ENCODE assay signal across 23 mouse cellular contexts in the genomic region with DNA sequence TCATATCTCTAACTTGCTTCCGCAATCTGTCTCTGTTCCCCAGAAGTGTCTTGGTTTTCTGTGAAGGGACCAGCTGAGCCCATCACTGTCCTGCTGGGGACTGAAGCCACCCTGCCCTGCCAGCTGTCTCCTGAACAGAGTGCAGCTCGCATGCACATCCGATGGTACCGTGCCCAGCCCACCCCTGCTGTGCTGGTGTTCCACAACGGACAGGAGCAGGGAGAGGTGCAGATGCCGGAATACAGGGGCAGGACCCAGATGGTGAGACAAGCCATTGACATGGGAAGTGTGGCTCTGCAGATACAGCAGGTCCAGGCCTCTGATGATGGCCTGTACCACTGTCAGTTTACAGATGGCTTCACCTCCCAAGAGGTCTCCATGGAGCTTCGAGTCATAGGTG. TPM values are rescaled to one million over a fixed set of nuclear protein-coding genes. Genes with fewer than 3 reads are reported as not detected.
"Had no signal": no experiment of that assay in that cellular context is flagged by ENCODE, and none has a peak within 500 bp of the region (broad histone marks: within the 10 kb centered on the region; RNA-seq: fewer than 3 reads in every experiment).

No protein-coding gene starts in this region.

- H3K27me3 ChIP-seq: midbrain, embryonic 12.5 days; neural tube, embryonic 13.5 days; neural tube, embryonic 15.5 days had no signal

- H3K27ac ChIP-seq: liver, embryonic 14.5 days; midbrain, embryonic 10.5 days; midbrain, embryonic 12.5 days; neural tube, embryonic 13.5 days; neural tube, embryonic 15.5 days had no signal

- H3K36me3 ChIP-seq: midbrain, embryonic 10.5 days; midbrain, embryonic 12.5 days; neural tube, embryonic 13.5 days; neural tube, embryonic 15.5 days had no signal

- H3K9me3 ChIP-seq: midbrain, embryonic 10.5 days; midbrain, embryonic 12.5 days; neural tube, embryonic 13.5 days; neural tube, embryonic 15.5 days had no signal

- ATAC-seq: midbrain, embryonic 16.5 days had no signal

- DNase-seq: lung, adult 18-20 months; lung, embryonic 14.5 days; lung, postnatal 10 days; lung, postnatal 4 days; midbrain, embryonic 14.5 days; right cerebral cortex, postnatal 14 days; spleen, adult 18-20 months; thymus, adult 18-20 months; thymus, postnatal 14 days; thymus, postnatal 36 days had no signal

- H3K4me3 ChIP-seq: midbrain, embryonic 10.5 days; midbrain, embryonic 12.5 days; myocyte; neural tube, embryonic 13.5 days; neural tube, embryonic 15.5 days had no signal

- H3K4me1 ChIP-seq: midbrain, embryonic 10.5 days; midbrain, embryonic 12.5 days; neural tube, embryonic 13.5 days; neural tube, embryonic 15.5 days had no signal

- H3K9ac ChIP-seq: liver, embryonic 14.5 days; lung, embryonic 14.5 days; midbrain, embryonic 12.5 days; neural tube, embryonic 13.5 days; neural tube, embryonic 15.5 days had no signal

- H3K4me2 ChIP-seq: lung, embryonic 14.5 days; midbrain, embryonic 12.5 days; neural tube, embryonic 13.5 days; neural tube, embryonic 15.5 days had no signal

RNA-seq across cellular contexts. Expression of a gene that starts 2.5 kb away (rescaled TPM):
- total RNA-seq: megakaryocyte-erythroid progenitor cell, adult 5-6 weeks had no signal
- polyA plus RNA-seq: liver, embryonic 14.5 days; lung, embryonic 14.5 days; lung, embryonic 16.5 days; midbrain, embryonic 10.5 days; midbrain, embryonic 12.5 days; midbrain, embryonic 14.5 days; midbrain, embryonic 16.5 days; myocyte; neural tube, embryonic 11.5 days; neural tube, embryonic 13.5 days; neural tube, embryonic 15.5 days; stomach, embryonic 14.5 days had no signal

RNA-seq across cellular contexts. Expression of a gene that starts 19.2 kb away (rescaled TPM):
- polyA plus RNA-seq: myocyte had no signal

RNA-seq across cellular contexts. Expression of a gene that starts 24.8 kb away (rescaled TPM):
- total RNA-seq: megakaryocyte-erythroid progenitor cell, adult 5-6 weeks had no signal
- polyA plus RNA-seq: midbrain, embryonic 14.5 days; myocyte; neural tube, embryonic 11.5 days; neural tube, embryonic 13.5 days; neural tube, embryonic 15.5 days had no signal

RNA-seq across cellular contexts. Expression of a gene that starts 54.0 kb away (rescaled TPM):
- polyA plus RNA-seq: liver, embryonic 14.5 days; liver, embryonic 16.5 days; lung, embryonic 14.5 days; midbrain, embryonic 10.5 days; midbrain, embryonic 12.5 days; midbrain, embryonic 14.5 days; myocyte; neural tube, embryonic 11.5 days; stomach, embryonic 14.5 days; stomach, embryonic 16.5 days had no signal
